Mouse (Mus musculus): ENCODE data around the gene Gm10188.

GRCm38 (mm10) chr1:132194624-132195023 is 34.9 kb downstream of the Gm10188 start:
- TF ChIP-seq CTCF (conservative IDR thresholded peaks at IDR 0.05; ENCODE audit: low read length) = no peak
- TF ChIP-seq POU5F1 (IDR thresholded peaks at IDR 0.05; ENCODE audit: borderline replicate concordance, low read length) = no peak

Data from E14TG2a.4 (cell line).